In the genomic region with DNA sequence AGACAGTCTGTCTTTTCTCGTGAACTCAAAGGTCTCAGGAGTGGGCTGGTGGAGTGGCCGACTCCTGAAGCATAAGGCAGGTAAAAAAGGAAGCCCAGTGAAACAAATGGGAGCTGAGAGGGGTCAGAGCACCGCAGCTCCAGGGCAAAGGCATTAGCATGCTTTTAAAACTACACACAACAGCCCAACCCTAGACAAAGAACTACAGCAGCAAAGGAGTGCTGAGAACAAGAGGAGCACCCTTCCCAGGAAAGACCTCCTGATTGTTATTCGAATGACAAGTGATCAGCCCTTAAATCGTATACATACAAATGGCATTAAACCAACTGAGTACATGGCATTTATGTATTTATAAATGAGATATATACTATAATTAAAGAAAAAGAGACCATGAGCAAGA, we compare ENCODE assay signal across 29 mouse cellular contexts.
DNase-seq lines count a peak whose midpoint lies in the region; ATAC-seq lines count a peak whose summit lies in the region.
"Had no signal": no experiment of that assay in that cellular context is flagged by ENCODE, and none has a peak within 500 bp of the region (broad histone marks: within the 10 kb centered on the region; RNA-seq: fewer than 3 reads in every experiment).

No protein-coding gene starts in this region.

- 39% methylated on average over 5 of the region's 5 CpGs for WGBS in midbrain, embryonic 10.5 days
- 37% methylated on average over 5 of the region's 5 CpGs for WGBS in midbrain, embryonic 11.5 days

- H3K27me3 ChIP-seq in midbrain, embryonic 10.5 days (ENCODE audit: low read depth, poor library complexity, severe bottlenecking), result no peaks in the 10 kb centered on the region
- no peaks in the 10 kb centered on the region for H3K27me3 ChIP-seq in midbrain, embryonic 11.5 days (ENCODE audit: control insufficient read depth, insufficient read depth, low read length)
- H3K27me3 ChIP-seq: CH12.LX; embryonic facial prominence, embryonic 13.5 days; embryonic facial prominence, embryonic 15.5 days; Patski had no signal

- no peak overlapping the region for H3K4me2 ChIP-seq in midbrain, embryonic 11.5 days
- H3K4me2 ChIP-seq: embryonic facial prominence, embryonic 13.5 days; embryonic facial prominence, embryonic 15.5 days; forebrain, embryonic 12.5 days had no signal

- H3K4me3 ChIP-seq in midbrain, embryonic 10.5 days, result no peak overlapping the region
- no peak overlapping the region for H3K4me3 ChIP-seq in midbrain, embryonic 11.5 days (ENCODE audit: low read depth, low read length)
- H3K4me3 ChIP-seq: embryonic facial prominence, embryonic 13.5 days; embryonic facial prominence, embryonic 15.5 days; erythroblast, embryonic 14.5 days; forebrain, embryonic 10.5 days; forebrain, embryonic 12.5 days had no signal

- H3K36me3 ChIP-seq in midbrain, embryonic 10.5 days, result no peaks in the 10 kb centered on the region
- no peaks in the 10 kb centered on the region for H3K36me3 ChIP-seq in midbrain, embryonic 11.5 days (ENCODE audit: control insufficient read depth, insufficient read depth, low read length)
- H3K36me3 ChIP-seq: embryonic facial prominence, embryonic 13.5 days; embryonic facial prominence, embryonic 15.5 days; forebrain, embryonic 10.5 days; forebrain, embryonic 12.5 days; G1E had no signal

- no peak for DNase-seq in midbrain, embryonic 10.5 days (ENCODE audit: low spot score)
- DNase-seq in midbrain, embryonic 11.5 days (ENCODE audit: low spot score, missing footprints), result no peak
- DNase-seq in ES-CJ7 (ENCODE audit: low read depth, low spot score) (peak; percentile 89), R1 (ENCODE audit: low read depth, low spot score) (peak; percentile 81), ZHBTc4 (ENCODE audit: low read depth, low spot score) (peak; percentile 88)
- no peak for DNase-seq in urinary bladder, postnatal 36 days (ENCODE audit: low spot score in 2 of 2)
- no peak for DNase-seq in adrenal gland, postnatal 25 days
- no peak for DNase-seq in adrenal gland, adult 8-10 months
- DNase-seq: adrenal gland, adult 2 months; adrenal gland, postnatal 14 days; B cell, adult 2 months; cerebellum, adult 11 months; cerebellum, adult 18-20 months; cerebellum, adult 8-10 months; cerebellum, adult 9-11 months; cerebellum, postnatal 14 days; cerebellum, postnatal 36 days; embryo, embryonic 11 days had no signal

- no peaks in the 10 kb centered on the region for H3K9me3 ChIP-seq in midbrain, embryonic 10.5 days (replicated peaks)
- no peaks in the 10 kb centered on the region for H3K9me3 ChIP-seq in midbrain, embryonic 11.5 days (ENCODE audit: control insufficient read depth, low read length)
- H3K9me3 ChIP-seq: embryonic facial prominence, embryonic 13.5 days; embryonic facial prominence, embryonic 15.5 days; forebrain, embryonic 10.5 days; forebrain, embryonic 12.5 days; G1E had no signal

- H3K27ac ChIP-seq in midbrain, embryonic 10.5 days (replicated peaks), result peak overlapping the region; percentile 24; the same call in 1 of the 2 replicates
- H3K27ac ChIP-seq in midbrain, embryonic 11.5 days (ENCODE audit: low read depth, low read length), result no peak overlapping the region
- H3K27ac ChIP-seq: embryonic facial prominence, embryonic 13.5 days; embryonic facial prominence, embryonic 15.5 days; forebrain, embryonic 10.5 days; forebrain, embryonic 12.5 days had no signal

- no peak overlapping the region for H3K9ac ChIP-seq in midbrain, embryonic 11.5 days (ENCODE audit: low read length)
- H3K9ac ChIP-seq: embryonic facial prominence, embryonic 13.5 days; embryonic facial prominence, embryonic 15.5 days; forebrain, embryonic 12.5 days had no signal

- H3K4me1 ChIP-seq in midbrain, embryonic 10.5 days, result peaks cover 5% of the 10 kb centered on the region
- no peaks in the 10 kb centered on the region for H3K4me1 ChIP-seq in midbrain, embryonic 11.5 days (ENCODE audit: control insufficient read depth, insufficient read depth, low read length)
- H3K4me1 ChIP-seq: embryonic facial prominence, embryonic 13.5 days; embryonic facial prominence, embryonic 15.5 days had no signal

- no peak for ATAC-seq in midbrain, embryonic 11.5 days (ENCODE audit: low FRiP score)
- ATAC-seq: CD4-positive, CD25-positive, alpha-beta regulatory T cell, adult 4 months; forebrain, embryonic 14.5 days; forebrain, embryonic 16.5 days; Patski had no signal

Comparison
In these comparisons a context has a peak if more than half of its experiments do, and no peak if none do; other contexts are left out.
1. DNase-seq: peak in ES-CJ7 (single experiment), R1 (single experiment) and ZHBTc4 (single experiment); none in midbrain, embryonic 10.5 days (single experiment), midbrain, embryonic 11.5 days (single experiment), urinary bladder, postnatal 36 days (0 of 2), adrenal gland, postnatal 25 days (single experiment) and adrenal gland, adult 8-10 months (single experiment).